Mouse (Mus musculus): ENCODE results near the gene Arhgap10. TPM values are rescaled to one million over a fixed set of nuclear protein-coding genes. Genes with fewer than 3 reads are reported as not detected.
A peak's percentile ranks its signal among the peaks of the same experiment; 100 is the strongest.

Gene Arhgap10
- total RNA-seq, 2 experiments from 2014 or later = 49.3 to 51.0 TPM

DNA sequence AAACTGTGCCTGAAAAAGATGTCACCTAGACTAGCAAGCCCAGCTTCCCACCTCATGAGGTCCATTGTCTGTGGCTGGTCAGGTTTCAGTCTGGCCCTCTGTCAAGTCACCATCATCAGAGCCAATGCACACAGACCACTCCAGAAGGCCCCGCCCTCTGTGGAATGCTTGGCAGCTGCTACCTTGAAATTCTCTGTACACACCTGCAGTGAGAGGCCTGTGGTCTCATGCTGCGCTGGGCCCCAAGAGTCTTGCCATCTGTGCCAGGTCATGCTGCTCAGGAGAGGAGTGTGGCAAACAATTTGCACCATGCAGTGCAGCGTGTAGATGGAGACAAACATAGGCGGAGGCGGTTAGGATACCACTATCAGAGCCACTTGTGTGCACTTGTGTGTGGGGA, 290.0 kb downstream of the Arhgap10 start:
- DNase-seq = no peak

DNA sequence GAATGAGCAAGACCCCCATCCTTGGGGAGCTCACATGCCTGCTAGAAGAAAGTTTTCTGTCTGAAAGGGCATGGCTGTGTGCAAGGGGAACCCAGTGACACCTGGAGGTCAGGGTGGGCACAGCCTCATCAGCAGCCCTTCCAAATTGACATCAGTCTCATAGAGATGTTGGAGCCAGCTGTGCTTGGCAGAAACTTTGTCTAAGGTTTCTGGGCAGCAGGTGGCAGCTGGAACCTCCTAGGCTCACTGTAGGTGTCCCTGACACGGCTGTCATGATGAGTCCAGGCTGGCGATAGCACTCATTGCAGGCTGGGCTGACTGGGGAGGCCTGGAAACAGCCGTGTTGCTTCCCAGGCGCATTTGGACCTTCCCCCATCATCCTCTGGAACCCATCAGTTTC, 294.6 kb downstream of the Arhgap10 start:
- peak in 1 of 2 experiments; percentile 25 for DNase-seq

DNA sequence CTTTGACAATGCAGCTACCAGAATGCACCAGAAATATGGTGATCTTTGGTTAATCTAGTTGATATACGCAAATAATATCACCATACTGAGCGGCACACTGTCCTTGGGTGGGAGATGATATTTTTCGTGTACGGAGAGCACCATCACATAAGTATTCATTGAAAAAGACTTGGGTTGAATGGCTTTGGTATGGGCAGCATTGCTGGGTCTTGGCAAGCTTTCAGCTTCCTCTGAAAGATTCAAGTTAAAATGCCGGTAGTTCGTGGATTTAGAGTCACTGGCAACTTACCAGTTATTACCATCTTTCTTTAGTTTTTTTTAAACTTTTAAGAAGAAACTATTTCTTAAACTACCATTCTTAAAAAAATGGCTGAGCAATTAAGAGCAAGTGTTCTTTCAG, 302.6 kb downstream of the Arhgap10 start:
- DNase-seq = no peak

DNA sequence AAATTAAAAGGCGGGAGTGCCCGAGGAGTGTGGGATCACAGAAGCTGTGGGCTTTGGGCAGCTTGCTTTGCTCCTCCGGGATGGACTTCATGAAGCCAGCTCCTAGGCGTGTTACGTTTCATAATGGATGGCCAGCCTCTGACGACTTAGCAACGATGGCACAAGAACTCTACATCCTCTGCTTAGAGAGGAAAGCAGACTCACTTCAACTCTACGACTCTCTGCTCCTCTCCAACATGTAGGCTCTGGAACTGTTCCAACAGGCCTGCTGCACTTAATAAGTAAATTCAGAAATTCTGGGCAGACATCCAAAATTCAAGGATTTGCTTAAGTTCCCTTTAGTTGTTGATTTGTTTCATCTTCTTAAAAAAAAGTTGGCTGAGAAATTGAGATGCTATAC, 303.1 kb downstream of the Arhgap10 start:
- peak in 1 of 2 experiments; percentile 15 for DNase-seq

DNA sequence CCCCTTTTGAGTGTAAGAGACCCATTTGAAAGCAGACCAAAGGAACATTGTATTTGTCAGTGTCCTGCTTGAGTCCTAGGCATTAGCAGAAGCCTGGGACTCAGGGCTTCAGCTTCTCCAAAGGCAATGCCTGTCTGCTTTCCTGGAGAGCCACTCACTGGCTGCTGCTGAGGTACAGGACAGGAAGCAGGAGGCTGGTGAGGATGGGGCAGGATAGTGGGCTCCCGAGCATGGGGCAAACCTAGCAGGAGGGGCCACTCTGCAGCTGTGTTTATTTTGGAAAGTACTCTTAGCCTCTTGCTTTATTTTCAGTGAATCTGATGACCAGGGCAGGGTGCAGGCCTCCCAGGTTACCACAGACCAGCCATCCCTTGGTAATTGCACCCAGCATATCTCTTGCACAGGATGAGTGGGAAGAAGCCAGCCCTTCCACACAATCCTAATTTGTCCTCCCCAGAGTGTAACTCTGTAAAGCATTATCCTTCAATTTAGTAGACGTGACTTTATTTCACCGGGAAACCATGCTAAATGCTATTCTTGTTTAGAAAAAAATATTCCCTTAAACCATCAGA, 303.8 kb downstream of the Arhgap10 start:
- no peak for DNase-seq

DNA sequence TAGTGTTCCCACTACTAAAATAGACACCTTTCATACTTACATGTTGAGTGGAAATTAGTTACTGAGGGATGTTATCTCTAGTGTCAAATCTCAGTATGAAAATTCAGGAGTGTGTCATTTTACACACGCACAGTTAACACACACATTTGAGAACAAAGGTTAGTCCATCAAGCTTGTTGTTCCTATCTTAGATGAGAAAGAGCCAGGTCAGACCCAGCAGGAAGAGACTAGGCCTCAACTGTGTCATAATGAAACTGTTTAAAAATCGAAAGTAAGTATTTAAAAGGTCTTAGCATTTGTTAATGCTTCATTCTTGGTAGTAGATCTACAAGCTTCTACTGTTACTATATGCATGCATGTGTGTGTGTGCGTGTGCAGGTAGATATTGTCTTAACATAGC, 308.5 kb downstream of the Arhgap10 start:
- DNase-seq = no peak

Other genes starting within 250 kb of the Arhgap10 start
- 10 to 100 TPM; 10.0 to 11.8 TPM for gene Prmt9, start 31.4 kb upstream of the Arhgap10 start, total RNA-seq (2021)
- 10 to 100 TPM; 10.9 to 13.2 TPM for gene Tmem184c, start 92.7 kb upstream of the Arhgap10 start, total RNA-seq (2021)
- gene Ednra, start 206.5 kb upstream of the Arhgap10 start, total RNA-seq (2021) = 10 to 100 TPM; 42.7 to 51.6 TPM

Measured in heart, adult 18-20 months (tissue).